Mouse (Mus musculus) left cerebral cortex, postnatal 36 days (tissue): ENCODE results near the gene Myh9. TPM values are rescaled to one million over a fixed set of nuclear protein-coding genes. Genes with fewer than 3 reads are reported as not detected.

Experiments
- DNase-seq, 2 experiments: peaks; one replicate each; pipeline ENCODE4 v3.0.0; 2021 to 2022; ENCODE audit warnings: low spot score in 2 of 2, mixed read lengths in 1 of 2
- intact Hi-C: fragments of 180-260 bp; cut with DNase I; formaldehyde crosslinking; loops from one replicate; pipeline ENCODE4 v1.15.1; 2025
- total RNA-seq, 2 experiments: library from RNA; stranded (reverse); gene quantifications; 2 replicates each; pipeline ENCODE4 v1.2.3; 2021

The Myh9 gene
- total RNA-seq, 2 experiments from 2014 or later, result 58.0 to 77.6 TPM

- intact Hi-C loops, result no loop called here
- no peak for DNase-seq
Measured at GRCm38 (mm10) chr15:77770942-77771341, 71.0 kb downstream of the Myh9 start.

- intact Hi-C loops, result no loop called here
- DNase-seq, result no peak
Measured at GRCm38 (mm10) chr15:77770341-77770740, 71.6 kb downstream of the Myh9 start.

GRCm38 (mm10) chr15:77766981-77767380 lies 75.0 kb downstream of the Myh9 start:
- DNase-seq, result no peak
- intact Hi-C loops, result no loop called here

GRCm38 (mm10) chr15:77765484-77766093 lies 76.4 kb downstream of the Myh9 start:
- intact Hi-C loops, result no loop called here
- DNase-seq, result no peak

GRCm38 (mm10) chr15:77764391-77765006 lies 77.5 kb downstream of the Myh9 start:
- intact Hi-C loops, result no loop called here
- DNase-seq, result no peak

GRCm38 (mm10) chr15:77763702-77764101 lies 78.3 kb downstream of the Myh9 start:
- no peak for DNase-seq
- intact Hi-C loops, result no loop called here

- no peak for DNase-seq
- intact Hi-C loops, result no loop called here
Measured at GRCm38 (mm10) chr15:77763050-77763449, 78.9 kb downstream of the Myh9 start.

GRCm38 (mm10) chr15:77761561-77762380 lies 80.2 kb downstream of the Myh9 start:
- no peak for DNase-seq
- intact Hi-C loops, result no loop called here

GRCm38 (mm10) chr15:77761083-77761482 lies 80.9 kb downstream of the Myh9 start:
- intact Hi-C loops, result no loop called here
- DNase-seq, result no peak

GRCm38 (mm10) chr15:77760037-77760436 lies 81.9 kb downstream of the Myh9 start:
- intact Hi-C loops, result no loop called here
- no peak for DNase-seq

- intact Hi-C loops, result no loop called here
Measured at GRCm38 (mm10) chr15:77757586-77758226, 84.3 kb downstream of the Myh9 start.

GRCm38 (mm10) chr15:77756848-77757247 lies 85.1 kb downstream of the Myh9 start, which contains the start of gene Apol8:
Gene Apol8 (minus strand): TSS chr15:77757003.
- intact Hi-C loops, result no loop called here
- peak; percentile 59 to 68 for DNase-seq

More at GRCm38 (mm10) chr15:77757586-77758226, 84.3 kb downstream of the Myh9 start:
- DNase-seq, result no peak

- intact Hi-C loops, result no loop called here
- DNase-seq, result no peak
Measured at GRCm38 (mm10) chr15:77756081-77756480, 85.9 kb downstream of the Myh9 start.

GRCm38 (mm10) chr15:77755132-77755531 lies 86.8 kb downstream of the Myh9 start:
- no peak for DNase-seq
- intact Hi-C loops, result no loop called here

GRCm38 (mm10) chr15:77752443-77752842 lies 89.5 kb downstream of the Myh9 start:
- intact Hi-C loops, result no loop called here
- no peak for DNase-seq

- no peak for DNase-seq
- intact Hi-C loops, result no loop called here
Measured at GRCm38 (mm10) chr15:77750461-77750860, 91.5 kb downstream of the Myh9 start.

GRCm38 (mm10) chr15:77749717-77750116 lies 92.3 kb downstream of the Myh9 start:
- intact Hi-C loops, result no loop called here
- DNase-seq, result no peak

- no peak for DNase-seq
- intact Hi-C loops, result no loop called here
Measured at GRCm38 (mm10) chr15:77748414-77748813, 93.6 kb downstream of the Myh9 start.

- no peak for DNase-seq
- intact Hi-C loops, result no loop called here
Measured at GRCm38 (mm10) chr15:77746326-77746725, 95.6 kb downstream of the Myh9 start.

- intact Hi-C loops, result no loop called here
- no peak for DNase-seq
Measured at GRCm38 (mm10) chr15:77745081-77745480, 96.9 kb downstream of the Myh9 start.
